Mouse (Mus musculus) bone marrow, adult 2 months (tissue): Measurements from ENCODE around the gene Slc27a2.

Experiments
- CTCF ChIP-seq: fragments of 200-500 bp; IDR thresholded peaks from 2 replicates; pipeline ENCODE4 v1.5.1; 2011; ENCODE audit warnings: low read length, control low read depth; ENCODE audit not compliant: control insufficient read depth, insufficient read depth
- POLR2A ChIP-seq: fragments of 200-500 bp; IDR thresholded peaks from 2 replicates; pipeline ENCODE4 v1.6.1; 2011; ENCODE audit warnings: low read depth, mild to moderate bottlenecking, control low read depth, low read length, borderline replicate concordance; ENCODE audit not compliant: control insufficient read depth

DNA sequence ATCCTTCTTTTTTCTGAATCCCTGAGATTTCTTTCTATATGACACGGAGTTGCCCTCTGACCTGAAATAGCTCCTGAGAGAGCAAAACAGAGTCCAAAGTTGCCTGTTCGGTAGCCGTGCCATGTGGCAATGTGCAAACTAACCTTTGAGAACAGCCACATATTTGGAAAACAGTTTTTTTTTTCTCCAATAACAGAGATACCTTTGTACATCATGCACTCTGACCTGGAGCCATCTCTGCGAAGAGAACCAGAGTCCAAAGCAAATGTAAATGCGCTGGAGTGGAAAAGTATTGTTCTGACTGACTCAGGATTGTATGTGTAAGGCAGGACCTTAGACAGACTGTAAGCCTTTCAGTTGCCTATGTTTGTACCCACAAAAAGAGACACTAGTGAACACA lies 3.3 kb downstream of the Slc27a2 start:
- TF ChIP-seq CTCF (no peak), POLR2A (no peak)
